Mouse (Mus musculus) small intestine, adult 2 months (tissue): Measurements from ENCODE around the gene Slc46a1.

Experiments used
- CTCF ChIP-seq: fragments of 200-500 bp; IDR thresholded peaks from 2 replicates; pipeline ENCODE4 v1.5.1; 2012; ENCODE audit warnings: low read depth, mild to moderate bottlenecking, control low read depth, inconsistent platforms, low read length, moderate library complexity, mixed read lengths; ENCODE audit not compliant: insufficient replicate concordance, insufficient read length; ENCODE audit errors: extremely low read depth
- POLR2A ChIP-seq: fragments of 200-500 bp; IDR thresholded peaks from 2 replicates; pipeline ENCODE4 v1.6.1; 2012; ENCODE audit warnings: low read depth, mild to moderate bottlenecking, control low read depth, inconsistent platforms, low read length, moderate library complexity

DNA sequence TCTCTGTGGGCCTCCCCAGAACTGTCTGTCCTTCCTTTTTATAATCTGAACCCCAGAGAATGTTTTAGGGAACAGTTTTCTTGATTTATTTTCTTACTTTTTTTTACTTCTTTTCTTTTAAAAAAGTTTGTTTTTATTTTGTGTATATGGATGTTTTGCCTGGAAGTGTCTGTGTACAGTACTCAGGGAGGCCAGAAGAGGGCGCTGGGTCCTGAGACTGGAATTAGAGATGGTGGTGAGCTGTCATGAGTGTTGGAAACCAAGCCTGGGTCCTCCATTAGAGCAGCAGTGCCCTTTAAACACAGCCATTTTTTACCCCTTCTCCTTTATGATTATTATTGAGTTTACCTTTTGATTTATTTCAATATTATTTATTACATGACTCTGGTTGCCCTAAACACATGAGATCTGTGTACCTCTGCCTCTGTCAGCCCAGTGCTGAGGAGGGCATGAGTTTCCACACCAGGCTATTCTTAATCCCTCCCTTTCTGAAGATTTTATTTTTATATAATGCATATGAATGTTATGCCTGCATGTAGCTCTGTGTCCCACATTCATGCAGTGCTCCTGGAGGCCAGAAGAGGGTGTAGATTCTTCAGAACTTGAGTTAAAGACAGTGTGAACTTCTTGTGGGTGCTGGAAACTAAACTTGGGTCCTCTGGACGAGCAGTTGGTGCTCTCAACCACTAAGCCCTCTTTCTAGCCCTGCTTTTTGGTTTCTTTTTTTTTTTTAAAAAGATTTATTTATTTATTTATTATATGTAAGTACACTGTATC is 50.2 kb downstream of the Slc46a1 start:
- TF ChIP-seq CTCF (peak; percentile 56; the same call in 1 of the 2 replicates), POLR2A (no peak)
